Mouse (Mus musculus): Measurements from ENCODE around the gene Slc31a1. TPM values are rescaled to one million over a fixed set of nuclear protein-coding genes. Genes with fewer than 3 reads are reported as not detected.

The Slc31a1 gene
- 49.3 and 53.2 TPM in 2 replicates for polyA plus RNA-seq (2015; fragmentation: Nextera tagmentation; extraction: Ambion mirVana)

DNA sequence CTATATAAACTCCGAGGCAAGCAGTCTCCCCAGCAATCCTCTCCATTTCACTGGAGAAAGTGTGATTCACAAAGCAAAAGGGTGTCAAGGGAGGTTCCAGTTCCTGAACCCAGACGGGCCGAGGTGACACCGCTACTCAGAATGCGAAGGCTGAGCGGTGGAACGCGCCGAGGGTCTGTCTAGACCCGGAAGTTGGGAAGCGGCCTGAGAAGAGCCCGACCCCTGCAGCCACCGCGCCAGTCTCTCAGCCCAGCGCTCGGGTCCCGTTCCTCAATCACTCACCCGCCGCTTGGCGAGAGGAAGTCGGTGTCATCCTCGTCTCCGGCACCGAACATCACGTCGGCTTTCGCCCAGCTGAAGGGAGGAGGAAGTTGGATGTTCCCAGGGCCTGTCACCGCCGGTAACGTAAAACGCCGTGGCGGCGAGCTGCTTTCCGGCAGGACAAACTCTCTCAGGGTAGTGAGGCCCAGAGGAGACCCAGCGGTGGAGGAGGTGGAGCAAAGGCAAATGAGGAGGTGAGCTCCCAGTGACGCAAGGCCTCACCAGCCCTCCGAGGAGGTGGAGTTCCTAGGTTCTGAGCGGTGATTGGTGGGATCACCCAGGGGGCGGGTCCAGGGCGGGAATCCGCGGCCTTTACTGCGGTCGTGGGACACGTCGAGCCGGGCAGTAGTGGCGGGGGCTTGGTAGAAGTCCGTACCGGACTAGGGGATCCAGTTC, at the start of gene Slc31a1, which contains the start of gene Fkbp15:
Slc31a1 (plus strand) TSS at position 640 of the 717 bp plus-strand sequence.
Fkbp15 (minus strand) TSS at position 461 of the 717 bp plus-strand sequence.
- Histone ChIP-seq H3K27me3 (no peaks in the 10 kb centered on the region), H3K36me3 (0 out of 2 replicates have a peak, but pooled peaks cover 6% of the 10 kb centered on the region), H3K4me3 (replicated peaks) (peak within 1 kb of the TSS; percentile 83), H3K9ac (peak within 1 kb of the TSS; percentile 71), H3K4me1 (peaks cover 18% of the 10 kb centered on the region), H3K9me3 (replicated peaks) (no peaks in the 10 kb centered on the region), H3K27ac (replicated peaks) (peak within 1 kb of the TSS; percentile 75), H3K4me2 (replicated peaks) (peak within 1 kb of the TSS; percentile 61)
- ATAC-seq (ENCODE audit: insufficient number of reproducible peaks, low FRiP score, low TSS enrichment, low read depth), result peak; percentile 100
- WGBS, result under 1% methylated on average over 51 of the region's 51 CpGs

DNA sequence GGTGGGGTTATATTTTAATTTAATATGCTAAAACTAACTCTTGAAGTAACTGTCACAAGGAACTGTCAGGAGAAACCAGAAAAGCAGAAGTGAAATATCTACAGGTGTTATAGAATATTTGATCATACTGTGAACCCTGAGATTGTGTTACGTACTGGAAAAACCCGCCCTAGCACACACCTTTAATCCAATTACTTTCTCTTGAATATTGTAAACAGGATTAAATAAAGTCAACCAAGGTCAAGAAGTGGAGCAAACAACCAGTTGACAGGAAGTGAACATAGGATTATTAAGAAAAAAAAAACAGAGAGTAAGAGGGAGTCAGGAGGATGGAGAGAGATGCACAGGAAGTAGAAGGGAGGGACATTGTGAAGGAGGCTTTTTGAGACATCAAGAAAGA, 47.7 kb upstream of the Slc31a1 start:
- Histone ChIP-seq H3K27me3 (no peaks in the 10 kb centered on the region), H3K9me3 (replicated peaks) (no peaks in the 10 kb centered on the region), H3K9ac (no peak overlapping the region), H3K4me2 (replicated peaks) (no peak overlapping the region), H3K4me3 (replicated peaks) (no peak overlapping the region), H3K4me1 (no peaks in the 10 kb centered on the region), H3K27ac (replicated peaks) (no peak overlapping the region), H3K36me3 (peaks cover 49% of the 10 kb centered on the region)
- 85% methylated on average over 2 of the region's 2 CpGs for WGBS
- ATAC-seq (ENCODE audit: insufficient number of reproducible peaks, low FRiP score, low TSS enrichment, low read depth), result no peak

DNA sequence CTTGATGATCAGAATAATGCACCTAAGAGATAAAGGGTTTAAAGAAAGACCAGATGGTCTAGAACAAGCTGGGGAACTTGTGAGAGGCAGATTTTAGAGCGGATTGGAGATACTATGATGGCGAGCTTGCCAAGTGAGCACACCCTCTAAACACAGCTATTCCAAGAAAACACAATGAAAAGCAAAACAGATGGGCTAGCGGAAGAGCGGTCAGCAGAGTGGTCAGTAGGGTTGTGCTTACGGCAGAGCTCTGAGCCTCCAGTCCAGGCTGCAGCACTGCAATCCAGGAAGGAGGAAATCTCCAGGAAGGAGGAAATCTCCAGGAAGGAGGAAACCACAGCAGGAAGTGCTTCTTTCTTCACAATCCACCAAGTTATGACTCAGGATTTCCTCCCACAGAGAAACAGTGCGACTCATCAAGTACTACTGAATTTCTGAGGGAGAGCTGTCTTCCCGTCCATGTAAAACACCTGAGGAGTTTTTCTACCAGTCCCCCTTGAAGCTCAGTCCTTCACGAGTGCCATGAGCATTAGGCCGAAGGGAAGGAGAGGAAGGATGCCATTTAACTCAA, 46.8 kb upstream of the Slc31a1 start:
- H3K9ac ChIP-seq, result no peak overlapping the region
- no peak overlapping the region for H3K27ac ChIP-seq (replicated peaks)
- H3K36me3 ChIP-seq, result peaks cover 54% of the 10 kb centered on the region
- no peak overlapping the region for H3K4me2 ChIP-seq (replicated peaks)
- no peaks in the 10 kb centered on the region for H3K27me3 ChIP-seq
- no peaks in the 10 kb centered on the region for H3K9me3 ChIP-seq (replicated peaks)
- no peak for ATAC-seq (ENCODE audit: insufficient number of reproducible peaks, low FRiP score, low TSS enrichment, low read depth)
- H3K4me3 ChIP-seq (replicated peaks), result no peak overlapping the region
- H3K4me1 ChIP-seq, result no peaks in the 10 kb centered on the region
- WGBS, result 87% methylated on average over 9 of the region's 9 CpGs

DNA sequence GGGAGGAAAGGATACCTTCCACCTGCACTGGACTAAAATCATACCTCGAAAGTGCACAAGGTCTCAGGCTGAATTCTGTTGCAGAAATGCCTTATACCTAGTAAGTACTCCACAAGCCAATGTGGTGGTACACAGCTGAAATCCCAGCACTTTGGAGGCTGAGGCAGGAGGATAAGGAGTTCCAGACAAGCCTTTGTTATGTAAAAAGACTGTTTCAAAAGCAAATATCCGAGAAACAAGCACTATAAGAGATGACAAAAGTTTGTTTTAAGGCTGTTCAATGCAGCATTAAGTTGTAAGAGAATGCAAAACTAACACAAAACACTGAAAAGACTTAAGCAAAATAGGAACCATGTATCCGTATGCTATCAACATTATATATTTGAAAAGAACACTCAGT, 46.0 kb upstream of the Slc31a1 start:
- Histone ChIP-seq H3K4me3 (replicated peaks) (no peak overlapping the region), H3K27ac (replicated peaks) (no peak overlapping the region), H3K9ac (no peak overlapping the region), H3K4me2 (replicated peaks) (no peak overlapping the region), H3K4me1 (no peaks in the 10 kb centered on the region), H3K27me3 (no peaks in the 10 kb centered on the region), H3K36me3 (peaks cover 58% of the 10 kb centered on the region), H3K9me3 (replicated peaks) (no peaks in the 10 kb centered on the region)
- 82% methylated on average over 3 of the region's 3 CpGs for WGBS
- no peak for ATAC-seq (ENCODE audit: insufficient number of reproducible peaks, low FRiP score, low TSS enrichment, low read depth)

DNA sequence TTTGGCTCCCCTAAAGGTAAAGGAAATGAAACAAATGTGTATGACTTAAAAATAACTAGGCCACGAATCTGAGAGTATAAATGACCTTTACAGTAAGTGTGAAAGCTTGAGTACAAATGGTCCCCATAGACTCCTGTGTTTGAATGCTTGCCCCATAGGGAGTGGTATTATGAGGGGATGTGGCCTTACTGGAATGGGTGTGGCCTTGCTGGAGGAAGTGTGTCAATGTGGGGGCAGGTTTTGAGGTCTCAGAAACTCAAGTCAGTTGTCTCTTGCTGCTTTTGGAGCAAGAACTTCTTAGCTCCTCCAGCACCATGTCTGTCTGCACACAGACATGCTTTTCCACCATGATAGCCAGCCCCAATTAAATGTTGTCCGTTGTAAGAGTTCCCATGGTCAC, 44.1 kb upstream of the Slc31a1 start:
- 83% methylated on average over 2 of the region's 2 CpGs for WGBS
- no peak for ATAC-seq (ENCODE audit: insufficient number of reproducible peaks, low FRiP score, low TSS enrichment, low read depth)
- Histone ChIP-seq H3K4me1 (no peaks in the 10 kb centered on the region), H3K27me3 (no peaks in the 10 kb centered on the region), H3K4me3 (replicated peaks) (no peak overlapping the region), H3K9ac (no peak overlapping the region), H3K4me2 (replicated peaks) (no peak overlapping the region), H3K9me3 (replicated peaks) (no peaks in the 10 kb centered on the region), H3K27ac (replicated peaks) (no peak overlapping the region), H3K36me3 (peaks cover 64% of the 10 kb centered on the region)

DNA sequence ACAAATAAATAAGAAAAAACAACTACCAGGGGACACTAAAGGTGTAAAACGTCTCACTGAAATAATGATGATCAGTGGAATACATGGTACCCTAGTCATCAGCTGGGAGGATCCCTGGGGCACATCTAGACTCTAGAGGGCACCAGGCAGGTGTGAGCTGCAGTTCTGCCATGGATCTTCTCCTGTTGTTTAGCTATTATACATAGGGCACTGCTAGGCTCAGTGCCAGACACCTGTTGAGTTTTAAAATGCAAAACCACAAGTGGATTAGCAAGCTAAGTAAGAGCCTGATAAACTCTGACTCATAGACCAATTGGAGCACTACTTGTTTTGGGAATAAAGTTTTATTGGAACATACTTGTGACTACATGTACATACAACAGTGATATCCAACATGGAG, 42.2 kb upstream of the Slc31a1 start:
- Histone ChIP-seq H3K4me3 (replicated peaks) (no peak overlapping the region), H3K9ac (no peak overlapping the region), H3K27ac (replicated peaks) (no peak overlapping the region), H3K36me3 (peaks cover 66% of the 10 kb centered on the region), H3K27me3 (no peaks in the 10 kb centered on the region), H3K4me1 (no peaks in the 10 kb centered on the region), H3K4me2 (replicated peaks) (no peak overlapping the region), H3K9me3 (replicated peaks) (no peaks in the 10 kb centered on the region)
- WGBS, result 65% methylated on average over 1 of the region's 1 CpGs
- no peak for ATAC-seq (ENCODE audit: insufficient number of reproducible peaks, low FRiP score, low TSS enrichment, low read depth)

DNA sequence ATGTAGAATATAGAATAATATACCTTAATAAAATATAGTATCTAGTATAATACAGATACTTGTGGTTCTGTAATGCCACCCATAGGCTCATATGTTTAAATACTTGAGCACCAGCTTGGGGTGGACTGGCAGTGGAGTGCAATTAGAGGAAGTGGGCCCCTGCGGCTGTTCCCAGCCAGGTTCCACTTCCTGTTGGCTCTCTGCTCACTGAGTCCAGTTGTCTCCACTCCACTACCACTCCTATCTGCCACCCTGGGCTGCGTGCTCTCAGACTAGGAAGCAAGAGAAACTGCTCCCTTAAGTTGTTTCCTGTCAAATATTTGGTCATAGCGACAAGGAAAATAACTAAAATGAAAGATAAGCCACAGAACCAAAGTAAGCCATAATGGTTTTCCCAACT, 37.8 kb upstream of the Slc31a1 start:
- Histone ChIP-seq H3K4me3 (replicated peaks) (no peak overlapping the region), H3K36me3 (peaks cover 72% of the 10 kb centered on the region), H3K4me2 (replicated peaks) (no peak overlapping the region), H3K27me3 (no peaks in the 10 kb centered on the region), H3K27ac (replicated peaks) (no peak overlapping the region), H3K4me1 (no peaks in the 10 kb centered on the region), H3K9ac (no peak overlapping the region), H3K9me3 (replicated peaks) (no peaks in the 10 kb centered on the region)
- WGBS, result 86% methylated on average over 3 of the region's 3 CpGs
- ATAC-seq (ENCODE audit: insufficient number of reproducible peaks, low FRiP score, low TSS enrichment, low read depth), result no peak

DNA sequence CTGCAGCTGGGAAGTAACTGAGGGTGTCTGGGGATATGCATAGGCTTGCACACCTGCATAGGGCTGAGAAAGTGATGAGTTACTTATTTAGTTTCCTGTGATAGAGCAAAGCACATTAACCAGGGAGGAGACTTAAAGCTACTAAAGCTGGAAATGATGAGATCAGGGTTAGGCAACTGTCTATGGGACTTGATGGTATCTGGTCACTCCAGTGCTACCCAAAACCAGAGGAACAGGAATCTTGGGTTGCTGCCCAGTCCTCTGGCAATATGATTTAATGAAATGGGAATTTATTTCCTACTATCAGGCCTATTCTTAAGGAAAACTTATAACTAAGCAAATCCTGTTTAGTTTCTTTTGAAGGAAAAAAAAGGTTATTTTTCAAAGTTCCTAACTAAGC, 34.4 kb upstream of the Slc31a1 start:
- Histone ChIP-seq H3K9ac (no peak overlapping the region), H3K36me3 (peaks cover 67% of the 10 kb centered on the region), H3K27me3 (no peaks in the 10 kb centered on the region), H3K4me2 (replicated peaks) (no peak overlapping the region), H3K27ac (replicated peaks) (no peak overlapping the region), H3K4me1 (no peaks in the 10 kb centered on the region), H3K4me3 (replicated peaks) (no peak overlapping the region), H3K9me3 (replicated peaks) (no peaks in the 10 kb centered on the region)
- no peak for ATAC-seq (ENCODE audit: insufficient number of reproducible peaks, low FRiP score, low TSS enrichment, low read depth)

DNA sequence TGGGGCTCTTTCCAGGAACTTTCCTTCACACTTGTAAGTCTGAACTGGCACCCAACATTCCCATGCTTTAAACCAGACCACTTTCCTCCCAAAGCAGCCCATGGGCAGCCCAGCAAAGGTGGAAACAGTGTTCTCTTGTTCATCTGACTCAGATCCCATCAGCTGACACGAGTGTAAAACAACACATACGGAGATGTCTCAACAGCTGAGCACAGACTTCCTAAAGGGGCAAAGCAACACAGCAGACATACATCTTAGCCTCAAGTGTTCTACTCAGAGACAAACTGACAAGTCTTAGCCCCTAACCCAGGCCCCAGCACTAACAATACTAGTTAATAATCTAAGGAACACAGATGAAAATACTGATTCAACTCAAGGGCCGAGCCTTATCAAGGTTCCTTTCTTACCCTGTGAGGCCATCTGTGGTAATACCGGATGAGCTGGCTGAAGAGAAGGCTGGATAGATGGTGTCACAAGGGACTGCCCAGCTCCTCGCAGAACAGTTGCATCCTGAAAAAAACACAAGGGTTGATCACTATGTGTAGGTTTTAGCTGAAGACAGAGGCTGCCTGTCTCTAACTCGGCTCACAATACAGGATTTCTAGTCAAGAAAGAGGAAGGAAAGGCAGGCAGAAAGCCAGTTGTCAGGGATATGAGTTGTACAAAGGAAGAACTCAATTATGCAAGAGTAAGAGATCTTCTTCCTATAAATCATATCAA, 31.4 kb upstream of the Slc31a1 start:
- Histone ChIP-seq H3K9ac (no peak overlapping the region), H3K4me2 (replicated peaks) (no peak overlapping the region), H3K27ac (replicated peaks) (no peak overlapping the region), H3K27me3 (no peaks in the 10 kb centered on the region), H3K36me3 (peaks cover 50% of the 10 kb centered on the region), H3K9me3 (replicated peaks) (no peaks in the 10 kb centered on the region), H3K4me3 (replicated peaks) (no peak overlapping the region), H3K4me1 (no peaks in the 10 kb centered on the region)
- WGBS, result 81% methylated on average over 6 of the region's 6 CpGs
- ATAC-seq (ENCODE audit: insufficient number of reproducible peaks, low FRiP score, low TSS enrichment, low read depth), result no peak

DNA sequence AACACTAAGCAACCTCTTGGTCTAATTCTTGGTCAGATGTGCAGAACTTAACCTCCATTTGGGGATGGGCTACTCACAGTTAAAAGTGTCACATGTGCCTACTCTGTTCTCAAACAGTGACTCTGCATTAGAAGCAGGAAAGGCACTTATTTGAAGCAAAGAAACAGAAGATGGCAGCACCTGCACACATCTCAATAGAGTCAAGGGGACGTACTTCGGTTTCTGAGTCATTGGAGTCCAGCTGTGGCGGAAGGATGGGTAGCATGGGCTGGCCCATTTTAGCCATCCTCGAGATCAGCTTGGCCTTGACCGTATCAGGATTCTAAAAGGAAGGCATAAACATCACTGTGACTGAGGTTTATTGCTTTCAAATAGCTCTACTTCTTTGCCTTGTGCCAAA, 28.6 kb upstream of the Slc31a1 start:
- Histone ChIP-seq H3K4me2 (replicated peaks) (no peak overlapping the region), H3K27ac (replicated peaks) (no peak overlapping the region), H3K9me3 (replicated peaks) (no peaks in the 10 kb centered on the region), H3K4me3 (replicated peaks) (no peak overlapping the region), H3K4me1 (no peaks in the 10 kb centered on the region), H3K9ac (no peak overlapping the region), H3K36me3 (peaks cover 43% of the 10 kb centered on the region), H3K27me3 (no peaks in the 10 kb centered on the region)
- ATAC-seq (ENCODE audit: insufficient number of reproducible peaks, low FRiP score, low TSS enrichment, low read depth), result no peak
- 81% methylated on average over 5 of the region's 5 CpGs for WGBS

DNA sequence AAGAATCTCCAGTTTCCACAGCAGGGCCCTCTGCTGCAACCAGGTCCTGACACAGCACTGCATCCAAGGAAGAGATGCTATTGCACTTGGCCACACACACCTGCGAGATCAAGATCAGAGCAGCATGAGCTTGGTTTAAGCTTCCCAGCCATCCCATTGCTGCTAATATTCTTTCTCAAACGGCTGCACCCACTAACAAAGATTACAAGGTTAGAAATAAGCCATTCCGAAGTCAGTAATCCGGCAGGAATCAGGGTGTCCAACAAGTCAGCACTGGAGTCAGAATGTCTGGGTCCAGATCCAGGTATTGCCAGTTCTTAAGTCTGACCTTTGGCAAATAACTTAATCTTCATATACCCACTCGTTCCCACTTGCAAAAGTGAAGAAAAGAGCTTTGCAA, 22.0 kb upstream of the Slc31a1 start:
- no peak overlapping the region for H3K27ac ChIP-seq (replicated peaks)
- H3K36me3 ChIP-seq, result peaks cover 40% of the 10 kb centered on the region
- no peak overlapping the region for H3K4me3 ChIP-seq (replicated peaks)
- H3K27me3 ChIP-seq, result no peaks in the 10 kb centered on the region
- H3K9me3 ChIP-seq (replicated peaks), result no peaks in the 10 kb centered on the region
- H3K4me1 ChIP-seq, result no peaks in the 10 kb centered on the region
- ATAC-seq (ENCODE audit: insufficient number of reproducible peaks, low FRiP score, low TSS enrichment, low read depth), result no peak
- H3K4me2 ChIP-seq (replicated peaks), result no peak overlapping the region
- 88% methylated on average over 5 of the region's 5 CpGs for WGBS
- no peak overlapping the region for H3K9ac ChIP-seq

Data from embryonic facial prominence, embryonic 15.5 days (tissue).